Mouse (Mus musculus) bone marrow, adult 2 months (tissue): ENCODE data around the gene Esrrg.

Source experiments
- CTCF ChIP-seq: fragments of 200-500 bp; IDR thresholded peaks from 2 replicates; pipeline ENCODE4 v1.5.1; 2011; ENCODE audit warnings: low read length, control low read depth; ENCODE audit not compliant: control insufficient read depth, insufficient read depth
- POLR2A ChIP-seq: fragments of 200-500 bp; IDR thresholded peaks from 2 replicates; pipeline ENCODE4 v1.6.1; 2011; ENCODE audit warnings: low read depth, mild to moderate bottlenecking, control low read depth, low read length, borderline replicate concordance; ENCODE audit not compliant: control insufficient read depth

- no peak for TF ChIP-seq CTCF
- no peak for TF ChIP-seq POLR2A
These were observed 471.8 kb downstream of the Esrrg start for GRCm38 (mm10) chr1:188080261-188080875.
